11 mouse cellular contexts compared by ENCODE assay signal in the genomic region with DNA sequence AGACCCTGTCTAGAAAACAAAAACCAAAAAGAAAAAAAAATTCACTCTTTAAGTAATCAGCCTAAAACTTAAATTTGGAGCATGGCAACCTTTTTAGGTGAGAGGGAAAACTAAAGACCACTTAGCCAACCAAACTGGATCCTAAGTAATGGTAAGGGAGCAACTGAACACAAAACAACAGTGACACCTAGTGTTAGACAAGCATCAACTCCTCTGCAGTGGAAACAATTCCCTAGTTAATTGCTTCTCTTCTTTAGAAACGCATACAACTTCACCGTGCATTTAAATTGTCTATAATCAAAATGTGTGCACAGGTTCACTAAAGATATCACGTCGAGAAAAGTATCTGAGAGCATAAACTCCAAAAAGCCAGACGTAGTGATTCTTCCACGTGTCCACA.
DNase-seq lines count a peak whose midpoint lies in the region; ATAC-seq and TF ChIP-seq lines count a peak whose summit lies in the region.
"Had no signal": no experiment of that assay in that cellular context is flagged by ENCODE, and none has a peak within 500 bp of the region (broad histone marks: within the 10 kb centered on the region; RNA-seq: fewer than 3 reads in every experiment).

No protein-coding gene starts in this region.

- 0 out of 2 replicates have a peak, but pooled peaks have one; percentile 55 for ATAC-seq in forebrain, embryonic 15.5 days (replicated peaks)
- ATAC-seq in forebrain, embryonic 11.5 days (replicated peaks; ENCODE audit: low FRiP score) = no peak
- peak; percentile 65 for ATAC-seq in common myeloid progenitor, adult 5-6 weeks (replicated peaks; ENCODE audit: low read depth, poor library complexity, severe bottlenecking)

- no peak overlapping the region for H3K4me3 ChIP-seq in forebrain, embryonic 15.5 days
- no peak overlapping the region for H3K4me3 ChIP-seq in forebrain, embryonic 11.5 days (ENCODE audit: low read depth, low read length)
- H3K4me3 ChIP-seq in lung, adult 2 months (replicated peaks; ENCODE audit: extremely low read depth, low read depth, low read length) = no peak overlapping the region

- H3K27me3 ChIP-seq in forebrain, embryonic 15.5 days = no peaks in the 10 kb centered on the region
- H3K27me3 ChIP-seq in forebrain, embryonic 11.5 days (ENCODE audit: control insufficient read depth, insufficient read depth, low read length) = no peaks in the 10 kb centered on the region
- no peaks in the 10 kb centered on the region for H3K27me3 ChIP-seq in splenic B cell, adult 2 months (ENCODE audit: control insufficient read depth, insufficient read depth, low read length, poor library complexity, severe bottlenecking)

- no peak overlapping the region for H3K27ac ChIP-seq in forebrain, embryonic 15.5 days (replicated peaks)
- no peak overlapping the region for H3K27ac ChIP-seq in forebrain, embryonic 11.5 days (ENCODE audit: low read depth, low read length)
- H3K27ac ChIP-seq: macrophage had no signal

- TF ChIP-seq CTCF in lung, adult 2 months (IDR thresholded peaks at IDR 0.05; ENCODE audit: insufficient read depth, low read length) = peak; percentile 4; the same call in 1 of the 2 replicates

- 85% methylated on average over 6 of the region's 6 CpGs for WGBS in forebrain, embryonic 15.5 days
- 92% methylated on average over 6 of the region's 6 CpGs for WGBS in forebrain, embryonic 11.5 days
- 79% methylated on average over 6 of the region's 6 CpGs for WGBS in lung, adult 2 months

- peaks cover 26% of the 10 kb centered on the region; the same call in 1 of the 2 replicates for H3K36me3 ChIP-seq in forebrain, embryonic 15.5 days
- H3K36me3 ChIP-seq in forebrain, embryonic 11.5 days (ENCODE audit: control insufficient read depth, insufficient read depth, low read length) = peaks cover 8% of the 10 kb centered on the region
- H3K36me3 ChIP-seq in splenic B cell, adult 2 months (ENCODE audit: control insufficient read depth, insufficient read depth, low read length, poor library complexity, severe bottlenecking) = peaks cover 4% of the 10 kb centered on the region

- no peak overlapping the region for H3K4me2 ChIP-seq in forebrain, embryonic 15.5 days (replicated peaks)
- no peak overlapping the region for H3K4me2 ChIP-seq in forebrain, embryonic 11.5 days (ENCODE audit: low read depth, low read length, severe bottlenecking)

- no peak for DNase-seq in forebrain, embryonic 11.5 days (ENCODE audit: low spot score)
- DNase-seq in lung, adult 2 months = no peak
- DNase-seq in lung, postnatal 14 days = no peak
- DNase-seq in splenic B cell, adult 2 months (ENCODE audit: low read depth, low spot score) = peak; percentile 61
- no peak for DNase-seq in cerebellum, adult 8-10 months
- no peak for DNase-seq in heart, adult 11 months
- DNase-seq: gastrocnemius, postnatal 25 days; kidney, postnatal 14 days had no signal

- TF ChIP-seq POLR2A in lung, adult 2 months (IDR thresholded peaks at IDR 0.05; ENCODE audit: borderline replicate concordance, extremely low read depth, low read depth, low read length) = no peak

- no peak overlapping the region for H3K9ac ChIP-seq in forebrain, embryonic 15.5 days (replicated peaks)
- H3K9ac ChIP-seq in forebrain, embryonic 11.5 days (ENCODE audit: low read length) = no peak overlapping the region

- no peaks in the 10 kb centered on the region for H3K4me1 ChIP-seq in forebrain, embryonic 15.5 days
- H3K4me1 ChIP-seq in forebrain, embryonic 11.5 days (replicated peaks; ENCODE audit: control insufficient read depth, insufficient read depth, low read length) = no peaks in the 10 kb centered on the region
- H3K4me1 ChIP-seq in lung, adult 2 months (ENCODE audit: control insufficient read depth, insufficient read depth, low read length) = peaks cover 3% of the 10 kb centered on the region; the same call in 1 of the 2 replicates

- H3K9me3 ChIP-seq in forebrain, embryonic 15.5 days = no peaks in the 10 kb centered on the region
- H3K9me3 ChIP-seq in forebrain, embryonic 11.5 days (ENCODE audit: control insufficient read depth, low read length) = no peaks in the 10 kb centered on the region
